Mouse (Mus musculus): ENCODE data around the gene Pdik1l.
A peak's percentile ranks its signal among the peaks of the same experiment; 100 is the strongest.

- TF ChIP-seq CTCF (IDR thresholded peaks at IDR 0.05) (peak; percentile 46), EP300 (IDR thresholded peaks at IDR 0.05) (no peak)
Measured at GRCm38 (mm10) chr4:134312901-134313300, 25.2 kb upstream of the Pdik1l start.
